Mouse (Mus musculus): Measurements from ENCODE around the gene Slc45a3. TPM values are rescaled to one million over a fixed set of nuclear protein-coding genes. Genes with fewer than 3 reads are reported as not detected.

The Slc45a3 gene
- total RNA-seq, 4 experiments from 2014 or later: 1.2 to 1.4 (median 1.3) TPM

GRCm38 (mm10) chr1:131993169-131994040 lies 30.6 kb downstream of the Slc45a3 start:
- DNase-seq (ENCODE audit: low spot score in 2 of 2): peak; percentile 50 to 69

DNA sequence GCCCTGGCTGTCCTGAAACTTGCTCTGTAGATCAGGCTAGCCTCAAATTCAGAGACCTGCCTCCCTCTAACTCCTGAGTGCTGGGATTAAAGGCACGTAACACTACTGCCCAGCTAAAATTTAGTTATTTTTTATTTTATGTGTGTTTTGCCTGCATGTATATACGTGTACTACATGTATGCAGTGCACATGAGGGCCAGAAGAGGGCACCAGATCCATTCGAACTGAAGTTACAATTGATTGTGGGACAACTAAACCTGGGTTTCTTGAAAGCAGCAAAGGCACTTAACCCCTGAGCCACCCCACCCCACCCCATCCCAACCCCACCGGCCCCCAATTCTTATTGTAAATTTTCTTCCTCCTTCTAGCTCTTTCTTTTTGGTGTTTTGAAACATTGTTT lies 32.3 kb downstream of the Slc45a3 start:
- DNase-seq (ENCODE audit: low spot score in 2 of 2): peak; percentile 36 to 43

GRCm38 (mm10) chr1:132000506-132000905 lies 37.7 kb downstream of the Slc45a3 start:
- DNase-seq (ENCODE audit: low spot score in 2 of 2): no peak

GRCm38 (mm10) chr1:132001880-132002330 lies 39.1 kb downstream of the Slc45a3 start:
- DNase-seq (ENCODE audit: low spot score in 2 of 2): no peak

DNA sequence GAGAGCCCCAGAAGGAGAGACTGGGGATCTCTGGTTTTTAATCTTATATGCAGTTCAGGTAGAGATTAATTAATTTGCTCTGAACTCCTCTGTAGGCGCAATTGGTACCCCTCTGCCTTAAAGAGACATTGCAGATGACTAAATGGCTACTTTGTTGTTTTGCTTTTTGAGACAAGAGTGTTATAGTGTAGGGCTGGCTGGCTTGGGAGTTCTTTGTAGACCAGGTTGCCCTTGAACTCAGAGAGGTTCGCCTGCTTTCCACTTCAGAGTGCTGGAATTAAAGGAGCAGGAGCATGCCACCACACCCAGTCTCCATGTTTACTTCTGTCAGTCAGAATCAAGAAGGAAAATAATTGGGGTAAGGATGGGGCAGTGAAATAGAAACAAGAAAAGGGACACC lies 40.3 kb downstream of the Slc45a3 start:
- no peak for DNase-seq (ENCODE audit: low spot score in 2 of 2)

- no peak for DNase-seq (ENCODE audit: low spot score in 2 of 2)
Measured at GRCm38 (mm10) chr1:132003817-132004216, 41.0 kb downstream of the Slc45a3 start.

- DNase-seq (ENCODE audit: low spot score in 2 of 2): no peak
Measured at GRCm38 (mm10) chr1:132004574-132005180, 41.9 kb downstream of the Slc45a3 start.

DNA sequence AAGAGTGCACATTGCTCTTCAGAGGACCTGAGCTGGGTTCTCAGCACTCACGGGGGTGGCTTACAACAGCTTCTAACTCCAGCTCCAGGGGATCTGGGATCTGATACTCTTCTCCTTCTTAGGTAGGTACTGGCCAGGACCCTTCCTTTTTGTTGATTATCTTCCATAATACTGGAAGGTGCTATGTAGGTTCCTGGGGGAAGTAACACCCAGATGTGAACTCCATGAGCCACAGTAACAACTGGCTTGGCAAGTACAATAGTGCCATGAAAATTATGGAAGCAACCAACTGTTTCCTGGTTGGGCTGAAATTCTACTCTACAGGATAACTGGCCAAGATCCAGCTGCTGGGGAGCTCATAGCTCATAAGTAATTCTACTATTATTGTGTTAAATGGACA lies 42.7 kb downstream of the Slc45a3 start:
- DNase-seq (ENCODE audit: low spot score in 2 of 2): no peak

DNA sequence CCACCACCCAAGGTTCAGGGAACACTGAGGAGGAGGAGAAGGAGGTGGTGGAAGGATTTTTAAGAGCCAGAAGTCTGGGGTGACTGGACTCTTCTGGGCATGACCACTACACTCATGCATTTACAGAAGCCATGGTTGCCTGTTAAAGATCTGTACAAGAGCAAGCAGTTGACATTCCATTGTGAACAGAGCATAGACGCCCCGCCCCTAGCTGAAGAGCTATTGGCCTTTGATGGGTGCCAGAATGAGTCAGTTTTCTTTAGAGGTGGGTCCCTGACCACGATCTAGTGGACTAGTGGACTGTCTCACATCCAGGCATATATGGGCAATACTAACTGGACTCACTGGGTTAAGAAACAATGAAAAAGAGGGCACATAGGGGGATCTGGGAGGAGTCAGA lies 43.3 kb downstream of the Slc45a3 start:
- DNase-seq (ENCODE audit: low spot score in 2 of 2): no peak

DNA sequence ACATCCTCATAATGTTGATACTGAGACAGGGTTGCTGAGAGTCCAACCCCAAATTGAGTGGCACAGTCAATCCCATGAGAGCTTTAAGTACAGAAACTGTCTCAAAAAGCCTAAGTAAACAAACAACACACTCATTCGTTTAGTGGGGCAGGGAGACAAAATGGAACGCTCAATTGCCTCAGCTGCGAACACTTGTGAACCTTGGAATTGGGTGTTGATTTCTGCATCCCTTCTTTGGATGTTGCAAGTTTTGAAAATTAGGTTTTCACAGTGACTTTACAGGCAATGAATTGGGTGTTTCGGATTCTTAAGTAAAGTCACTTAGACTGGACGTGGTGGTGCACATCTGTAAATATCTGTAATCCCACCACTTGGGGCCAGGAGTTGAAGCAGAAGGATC lies 44.0 kb downstream of the Slc45a3 start:
- no peak for DNase-seq (ENCODE audit: low spot score in 2 of 2)

GRCm38 (mm10) chr1:132007282-132007815 lies 44.6 kb downstream of the Slc45a3 start, which contains the start of gene Elk4:
TSS of gene Elk4 (plus strand) at chr1:132007607.
- peak; percentile 91 for DNase-seq (ENCODE audit: low spot score in 2 of 2)

DNA sequence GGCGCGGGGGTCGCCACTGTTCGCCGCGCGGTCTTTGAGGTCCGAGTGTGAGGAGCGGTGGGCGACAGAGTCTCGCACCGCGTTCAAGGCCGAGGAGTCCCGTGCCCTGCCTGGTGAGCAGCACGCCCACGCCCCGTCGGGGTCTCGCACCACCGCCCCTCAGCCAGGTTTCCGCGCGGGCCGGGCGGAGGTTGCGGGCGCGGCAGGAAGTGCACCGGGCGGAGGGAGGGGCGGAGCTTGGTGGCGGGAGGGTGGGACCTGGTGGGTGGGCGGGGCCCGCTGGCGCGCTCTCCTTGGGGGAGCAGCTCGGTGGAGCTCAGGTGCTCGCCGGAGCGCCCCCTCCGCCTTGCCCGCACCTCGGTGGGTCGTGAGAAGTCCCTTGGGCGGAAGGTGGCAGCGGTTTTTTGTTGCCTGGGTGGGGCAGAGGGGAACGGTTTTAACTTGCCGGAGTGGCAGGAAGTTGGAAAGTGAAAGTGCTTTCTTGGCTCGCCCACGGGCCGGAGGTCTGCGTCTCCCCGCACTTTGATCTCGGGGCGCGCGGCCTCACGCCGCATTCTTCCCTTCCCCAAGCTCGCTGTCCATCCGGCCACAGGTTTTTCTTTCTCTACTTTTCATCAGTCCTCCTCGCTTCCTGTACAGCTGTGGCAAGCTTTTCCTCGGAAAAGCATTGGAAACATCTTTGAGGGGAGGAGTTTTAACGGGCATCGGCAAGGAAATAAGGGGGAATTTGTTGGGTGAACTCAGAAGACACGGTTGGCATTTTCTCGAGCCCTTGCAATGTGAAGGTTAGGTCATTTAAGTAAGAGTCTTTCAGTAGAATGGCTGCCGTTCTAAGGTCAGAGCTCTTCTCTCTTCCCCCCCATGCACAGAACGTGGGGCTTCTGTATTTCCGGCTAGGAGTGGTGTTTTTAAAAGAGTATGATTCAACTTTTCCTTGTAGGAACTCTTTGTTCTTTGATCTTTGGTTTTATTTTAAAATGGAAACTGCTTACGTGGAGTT lies 45.4 kb downstream of the Slc45a3 start:
- peak; percentile 71 to 73 for DNase-seq (ENCODE audit: low spot score in 2 of 2)

- DNase-seq (ENCODE audit: low spot score in 2 of 2): no peak
Measured at GRCm38 (mm10) chr1:132008881-132009644, 46.3 kb downstream of the Slc45a3 start.

- no peak for DNase-seq (ENCODE audit: low spot score in 2 of 2)
Measured at GRCm38 (mm10) chr1:132010632-132011501, 48.1 kb downstream of the Slc45a3 start.

DNA sequence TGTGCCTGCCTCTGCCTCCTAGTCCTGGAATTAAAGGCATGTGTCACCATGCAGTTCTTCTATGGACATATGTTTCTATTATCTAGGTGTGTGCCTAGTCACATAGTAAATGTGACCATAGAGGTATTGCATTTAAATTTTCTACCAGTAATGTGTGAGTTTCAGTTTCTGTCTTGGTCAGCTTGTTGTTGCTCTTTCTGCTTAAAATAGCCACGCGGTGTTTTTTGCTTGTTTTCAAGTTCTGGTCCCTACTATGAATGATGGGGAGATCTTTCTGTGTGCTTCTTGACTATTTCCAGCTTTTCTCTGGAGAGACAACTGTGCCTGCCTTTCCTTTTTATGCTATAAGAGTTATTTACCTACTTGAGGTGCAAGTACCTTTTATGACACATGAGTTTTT lies 49.0 kb downstream of the Slc45a3 start:
- DNase-seq (ENCODE audit: low spot score in 2 of 2): no peak

GRCm38 (mm10) chr1:132012861-132013260 lies 50.1 kb downstream of the Slc45a3 start:
- no peak for DNase-seq (ENCODE audit: low spot score in 2 of 2)

- DNase-seq (ENCODE audit: low spot score in 2 of 2): no peak
Measured at GRCm38 (mm10) chr1:132014800-132015199, 52.0 kb downstream of the Slc45a3 start.

GRCm38 (mm10) chr1:132016691-132017090 lies 53.9 kb downstream of the Slc45a3 start:
- DNase-seq (ENCODE audit: low spot score in 2 of 2): no peak

- DNase-seq (ENCODE audit: low spot score in 2 of 2): no peak
Measured at GRCm38 (mm10) chr1:132019876-132020275, 57.1 kb downstream of the Slc45a3 start.
